In genomic region chr11:31369648-31370286, GRCm38 (mm10) we compare ENCODE assay signal across 8 mouse cellular contexts. TPM values are rescaled to one million over a fixed set of nuclear protein-coding genes. Genes with fewer than 3 reads are reported as not detected.
DNase-seq lines count a peak whose midpoint lies in the region; ATAC-seq and TF ChIP-seq lines count a peak whose summit lies in the region.

Stc2 (minus strand) TSS chr11:31370074.

- H3K9ac ChIP-seq in embryonic facial prominence, embryonic 15.5 days: peak within 1 kb of the TSS; percentile 31
- peak within 1 kb of the TSS; percentile 74 for H3K9ac ChIP-seq in heart, embryonic 12.5 days
- peak within 1 kb of the TSS; percentile 55 for H3K9ac ChIP-seq in kidney, embryonic 16.5 days (replicated peaks; ENCODE audit: low read length)
- peak within 1 kb of the TSS; percentile 52 for H3K9ac ChIP-seq in liver, embryonic 13.5 days
- peak within 1 kb of the TSS; percentile 47; the same call in 1 of the 2 replicates for H3K9ac ChIP-seq in neural tube, embryonic 14.5 days (replicated peaks; ENCODE audit: low read depth, low read length)

- peak within 1 kb of the TSS; percentile 44 for H3K4me3 ChIP-seq in spleen, adult 2 months (ENCODE audit: extremely low read depth, insufficient read depth, insufficient read length)
- H3K4me3 ChIP-seq in embryonic facial prominence, embryonic 15.5 days (replicated peaks): peak within 1 kb of the TSS; percentile 56
- peak within 1 kb of the TSS; percentile 64 for H3K4me3 ChIP-seq in heart, embryonic 12.5 days
- H3K4me3 ChIP-seq in kidney, embryonic 16.5 days (ENCODE audit: low read length): peak within 1 kb of the TSS; percentile 61
- H3K4me3 ChIP-seq in liver, embryonic 13.5 days (replicated peaks): peak within 1 kb of the TSS; percentile 55
- H3K4me3 ChIP-seq in neural tube, embryonic 14.5 days (ENCODE audit: low read depth, low read length): peak within 1 kb of the TSS; percentile 54

- peak within 1 kb of the TSS; percentile 100 for H3K4me2 ChIP-seq in embryonic facial prominence, embryonic 15.5 days (replicated peaks)
- peak within 1 kb of the TSS; percentile 92 for H3K4me2 ChIP-seq in heart, embryonic 12.5 days
- peak within 1 kb of the TSS; percentile 96 for H3K4me2 ChIP-seq in kidney, embryonic 16.5 days (replicated peaks; ENCODE audit: low read depth, low read length)
- H3K4me2 ChIP-seq in liver, embryonic 13.5 days: peak within 1 kb of the TSS; percentile 73
- peak within 1 kb of the TSS; percentile 100 for H3K4me2 ChIP-seq in neural tube, embryonic 14.5 days (ENCODE audit: low read depth, low read length)

- no peak for TF ChIP-seq CTCF in spleen, adult 2 months (IDR thresholded peaks at IDR 0.05; ENCODE audit: extremely low read depth, insufficient read depth, insufficient read length, insufficient replicate concordance)

- no peaks in the 10 kb centered on the region for H3K36me3 ChIP-seq in spleen, adult 2 months (ENCODE audit: control insufficient read depth, insufficient read depth, low read length)
- H3K36me3 ChIP-seq in embryonic facial prominence, embryonic 15.5 days: no peaks in the 10 kb centered on the region
- no peaks in the 10 kb centered on the region for H3K36me3 ChIP-seq in heart, embryonic 12.5 days
- no peaks in the 10 kb centered on the region for H3K36me3 ChIP-seq in kidney, embryonic 16.5 days (ENCODE audit: insufficient read depth, low read length)
- no peaks in the 10 kb centered on the region for H3K36me3 ChIP-seq in liver, embryonic 13.5 days
- no peaks in the 10 kb centered on the region for H3K36me3 ChIP-seq in neural tube, embryonic 14.5 days (ENCODE audit: control insufficient read depth, insufficient read depth, low read length)

- peak within 1 kb of the TSS; percentile 26; the same call in 1 of the 2 replicates for H3K27ac ChIP-seq in spleen, adult 2 months (ENCODE audit: insufficient read depth, low read length)
- peak within 1 kb of the TSS; percentile 44 for H3K27ac ChIP-seq in embryonic facial prominence, embryonic 15.5 days (replicated peaks)
- H3K27ac ChIP-seq in heart, embryonic 12.5 days (ENCODE audit: poor library complexity, severe bottlenecking): peak within 1 kb of the TSS; percentile 46
- H3K27ac ChIP-seq in kidney, embryonic 16.5 days (ENCODE audit: low read length): no peak within 1 kb of the TSS
- H3K27ac ChIP-seq in liver, embryonic 13.5 days: no peak within 1 kb of the TSS
- H3K27ac ChIP-seq in neural tube, embryonic 14.5 days (ENCODE audit: low read depth, low read length): no peak within 1 kb of the TSS

- DNase-seq in spleen, adult 2 months (ENCODE audit: low read depth in 1 of 2, low spot score in 2 of 2): no peak
- DNase-seq in spleen, postnatal 36 days (ENCODE audit: low spot score in 2 of 2): no peak
- peak; percentile 47 for DNase-seq in liver, embryonic 13.5 days
- peak; percentile 11 to 25 for DNase-seq in thymus, postnatal 36 days

- no peaks in the 10 kb centered on the region; the same call in 1 of the 2 replicates for H3K4me1 ChIP-seq in spleen, adult 2 months (ENCODE audit: control insufficient read depth, insufficient read depth, insufficient read length)
- H3K4me1 ChIP-seq in embryonic facial prominence, embryonic 15.5 days: peaks cover 33% of the 10 kb centered on the region
- H3K4me1 ChIP-seq in heart, embryonic 12.5 days (replicated peaks): peaks cover 22% of the 10 kb centered on the region
- peaks cover 17% of the 10 kb centered on the region; the same call in 1 of the 2 replicates for H3K4me1 ChIP-seq in kidney, embryonic 16.5 days (ENCODE audit: insufficient read depth, low read length)
- H3K4me1 ChIP-seq in liver, embryonic 13.5 days (replicated peaks): peaks cover 18% of the 10 kb centered on the region
- H3K4me1 ChIP-seq in neural tube, embryonic 14.5 days (ENCODE audit: control insufficient read depth, insufficient read depth, low read length): peaks cover 18% of the 10 kb centered on the region

- H3K9me3 ChIP-seq in embryonic facial prominence, embryonic 15.5 days (replicated peaks): no peaks in the 10 kb centered on the region
- H3K9me3 ChIP-seq in heart, embryonic 12.5 days (replicated peaks): no peaks in the 10 kb centered on the region
- H3K9me3 ChIP-seq in kidney, embryonic 16.5 days (ENCODE audit: low read length): no peaks in the 10 kb centered on the region
- H3K9me3 ChIP-seq in liver, embryonic 13.5 days (replicated peaks): no peaks in the 10 kb centered on the region
- no peaks in the 10 kb centered on the region for H3K9me3 ChIP-seq in neural tube, embryonic 14.5 days (ENCODE audit: control insufficient read depth, low read length)

- H3K27me3 ChIP-seq in spleen, adult 2 months (ENCODE audit: control insufficient read depth, insufficient read depth, low read length): peaks cover 3% of the 10 kb centered on the region; the same call in 1 of the 2 replicates
- peaks cover 56% of the 10 kb centered on the region for H3K27me3 ChIP-seq in embryonic facial prominence, embryonic 15.5 days
- H3K27me3 ChIP-seq in heart, embryonic 12.5 days (replicated peaks): peaks cover 35% of the 10 kb centered on the region
- H3K27me3 ChIP-seq in kidney, embryonic 16.5 days (ENCODE audit: insufficient read depth, low read length): peaks cover 39% of the 10 kb centered on the region
- peaks cover 58% of the 10 kb centered on the region for H3K27me3 ChIP-seq in liver, embryonic 13.5 days
- peaks cover 26% of the 10 kb centered on the region for H3K27me3 ChIP-seq in neural tube, embryonic 14.5 days (ENCODE audit: control insufficient read depth, insufficient read depth, low read length)

- peak; percentile 82 for ATAC-seq in embryonic facial prominence, embryonic 15.5 days (ENCODE audit: insufficient number of reproducible peaks, low FRiP score, low TSS enrichment, low read depth)
- peak; percentile 81 for ATAC-seq in heart, embryonic 12.5 days (ENCODE audit: insufficient number of reproducible peaks, low FRiP score)
- ATAC-seq in kidney, embryonic 16.5 days (ENCODE audit: low FRiP score, low TSS enrichment): peak; percentile 86
- ATAC-seq in liver, embryonic 13.5 days (ENCODE audit: low read depth): peak; percentile 67
- ATAC-seq in neural tube, embryonic 14.5 days (ENCODE audit: low read depth): peak; percentile 86

- no peak for TF ChIP-seq POLR2A in spleen, adult 2 months (IDR thresholded peaks at IDR 0.05; ENCODE audit: low read depth, low read length)

- WGBS in spleen, adult 2 months: 2% methylated on average over 51 of the region's 51 CpGs
- under 1% methylated on average over 51 of the region's 51 CpGs for WGBS in embryonic facial prominence, embryonic 15.5 days
- WGBS in heart, embryonic 12.5 days: under 1% methylated on average over 50 of the region's 51 CpGs
- under 1% methylated on average over 45 of the region's 51 CpGs for WGBS in kidney, embryonic 16.5 days
- WGBS in liver, embryonic 13.5 days (ENCODE audit: insufficient replicate concordance): under 1% methylated on average over 51 of the region's 51 CpGs
- under 1% methylated on average over 51 of the region's 51 CpGs for WGBS in neural tube, embryonic 14.5 days

RNA-seq across cellular contexts. Expression of gene Stc2, which starts in this region (rescaled TPM):
- 3.3 and 3.4 TPM in 2 replicates for polyA plus RNA-seq in spleen, adult 2 months (2012; rRNA removed)
- polyA plus RNA-seq in embryonic facial prominence, embryonic 15.5 days (2015; fragmentation: Nextera tagmentation; extraction: Ambion mirVana): 3.3 and 3.6 TPM in 2 replicates
- 3.7 and 3.8 TPM in 2 replicates for polyA plus RNA-seq in heart, embryonic 12.5 days (2016; fragmentation: Nextera tagmentation; extraction: Ambion mirVana)
- 2.8 and 3.6 TPM in 2 replicates for polyA plus RNA-seq in kidney, embryonic 16.5 days (2015; fragmentation: Nextera tagmentation; extraction: Ambion mirVana)
- 0.54 and 0.69 TPM in 2 replicates for polyA plus RNA-seq in liver, embryonic 13.5 days (2015; fragmentation: Nextera tagmentation; extraction: Ambion mirVana)
- 0.55 and 0.85 TPM in 2 replicates for polyA plus RNA-seq in neural tube, embryonic 14.5 days (2014; fragmentation: Nextera tagmentation; extraction: Ambion mirVana)

Comparison
In these comparisons a context has a peak if more than half of its experiments do, and no peak if none do; other contexts are left out.
1. Peak in DNase-seq, ATAC-seq, H3K4me3 ChIP-seq, H3K9ac ChIP-seq and H3K4me2 ChIP-seq in liver, embryonic 13.5 days; RNA of the gene not detected or under 1 TPM.
2. Peak in ATAC-seq, H3K4me3 ChIP-seq, H3K9ac ChIP-seq and H3K4me2 ChIP-seq in neural tube, embryonic 14.5 days; RNA of the gene not detected or under 1 TPM.
3. DNase-seq: peak in thymus, postnatal 36 days (2 of 2); none in spleen, adult 2 months (0 of 2) and spleen, postnatal 36 days (0 of 2).
4. H3K27ac ChIP-seq: peak in spleen, adult 2 months (single experiment), embryonic facial prominence, embryonic 15.5 days (single experiment) and heart, embryonic 12.5 days (single experiment); none in kidney, embryonic 16.5 days (single experiment), liver, embryonic 13.5 days (single experiment) and neural tube, embryonic 14.5 days (single experiment).
5. Peak in every context shown above with its lines, with median percentiles within 50 percentile points of each other: H3K4me3 ChIP-seq, ATAC-seq, H3K4me2 ChIP-seq and H3K9ac ChIP-seq.